Comparison of ENCODE assay signal across 29 mouse cellular contexts in genomic region chrX:75842120-75842519, GRCm38 (mm10). TPM values are rescaled to one million over a fixed set of nuclear protein-coding genes. Genes with fewer than 3 reads are reported as not detected.
A peak's percentile ranks its signal among the peaks of the same experiment; 100 is the strongest.
DNase-seq lines count a peak whose midpoint lies in the region; ATAC-seq and TF ChIP-seq lines count a peak whose summit lies in the region.
"Had no signal": no experiment of that assay in that cellular context is flagged by ENCODE, and none has a peak within 500 bp of the region (broad histone marks: within the 10 kb centered on the region; RNA-seq: fewer than 3 reads in every experiment).

No protein-coding gene starts in this region.

- intact Hi-C loops in heart, adult 2 months (cut with DNase I) = no loop called here

- H3K4me3 ChIP-seq in embryonic facial prominence, embryonic 14.5 days (ENCODE audit: low read depth, low read length) = no peak overlapping the region
- H3K4me3 ChIP-seq in embryonic facial prominence, embryonic 10.5 days = no peak overlapping the region
- H3K4me3 ChIP-seq in heart, adult 2 months = peak overlapping the region; percentile 20
- H3K4me3 ChIP-seq in layer of hippocampus, adult 2 months = peak overlapping the region; percentile 8; the same call in 1 of the 2 replicates
- H3K4me3 ChIP-seq: embryonic facial prominence, embryonic 12.5 days; embryonic facial prominence, embryonic 15.5 days; erythroblast, embryonic 14.5 days; forebrain, embryonic 10.5 days; forebrain, embryonic 12.5 days had no signal

- H3K9me3 ChIP-seq in embryonic facial prominence, embryonic 14.5 days (ENCODE audit: control insufficient read depth, low read length) = no peaks in the 10 kb centered on the region
- no peaks in the 10 kb centered on the region for H3K9me3 ChIP-seq in embryonic facial prominence, embryonic 10.5 days
- H3K9me3 ChIP-seq: embryonic facial prominence, embryonic 12.5 days; embryonic facial prominence, embryonic 15.5 days; forebrain, embryonic 10.5 days; forebrain, embryonic 12.5 days; G1E had no signal

- peak; percentile 3 for DNase-seq in embryonic facial prominence, embryonic 14.5 days (ENCODE audit: low spot score)
- no peak for DNase-seq in embryonic facial prominence, embryonic 10.5 days (ENCODE audit: low spot score)
- DNase-seq in heart, adult 2 months = no peak
- no peak for DNase-seq in heart, adult 18-20 months
- no peak for DNase-seq in layer of hippocampus, adult 2 months (ENCODE audit: low spot score in 2 of 2)
- DNase-seq in layer of hippocampus, postnatal 36 days = no peak
- DNase-seq: adrenal gland, adult 8-10 months; adrenal gland, postnatal 14 days; adrenal gland, postnatal 36 days; B cell, adult 2 months; cerebellum, adult 11 months; cerebellum, adult 18-20 months; cerebellum, adult 8-10 months; cerebellum, adult 9-11 months; cerebellum, postnatal 14 days; cerebellum, postnatal 36 days; embryo, embryonic 11 days had no signal

- no peak overlapping the region for H3K9ac ChIP-seq in embryonic facial prominence, embryonic 14.5 days (ENCODE audit: low read depth, low read length)
- H3K9ac ChIP-seq in heart, adult 2 months (ENCODE audit: low read depth, low read length) = no peak overlapping the region
- H3K9ac ChIP-seq: embryonic facial prominence, embryonic 12.5 days; embryonic facial prominence, embryonic 15.5 days; forebrain, embryonic 12.5 days had no signal

- WGBS in embryonic facial prominence, embryonic 14.5 days = 67% methylated on average over 2 of the region's 2 CpGs
- WGBS in embryonic facial prominence, embryonic 10.5 days = 70% methylated on average over 2 of the region's 2 CpGs
- 32% methylated on average over 2 of the region's 2 CpGs for WGBS in heart, adult 2 months

- no peaks in the 10 kb centered on the region for H3K4me1 ChIP-seq in embryonic facial prominence, embryonic 14.5 days (ENCODE audit: control insufficient read depth, insufficient read depth, low read length)
- no peaks in the 10 kb centered on the region for H3K4me1 ChIP-seq in embryonic facial prominence, embryonic 10.5 days
- peaks cover 4% of the 10 kb centered on the region for H3K4me1 ChIP-seq in heart, adult 2 months (ENCODE audit: control insufficient read depth, insufficient read depth, low read length)
- H3K4me1 ChIP-seq: embryonic facial prominence, embryonic 12.5 days; embryonic facial prominence, embryonic 15.5 days; forebrain, embryonic 10.5 days; forebrain, embryonic 12.5 days had no signal

- H3K27me3 ChIP-seq in embryonic facial prominence, embryonic 14.5 days (replicated peaks; ENCODE audit: control insufficient read depth, insufficient read depth, low read length) = peaks cover 7% of the 10 kb centered on the region
- H3K27me3 ChIP-seq in embryonic facial prominence, embryonic 10.5 days (replicated peaks; ENCODE audit: low read depth, poor library complexity, severe bottlenecking) = no peaks in the 10 kb centered on the region; the same call in 1 of the 2 replicates
- H3K27me3 ChIP-seq in heart, adult 2 months (ENCODE audit: control insufficient read depth, insufficient read depth, low read length) = no peaks in the 10 kb centered on the region
- H3K27me3 ChIP-seq: CH12.LX; embryonic facial prominence, embryonic 12.5 days; embryonic facial prominence, embryonic 15.5 days; forebrain, embryonic 12.5 days had no signal

- H3K36me3 ChIP-seq in embryonic facial prominence, embryonic 14.5 days (ENCODE audit: control insufficient read depth, insufficient read depth, low read length) = no peaks in the 10 kb centered on the region
- no peaks in the 10 kb centered on the region for H3K36me3 ChIP-seq in embryonic facial prominence, embryonic 10.5 days (replicated peaks)
- H3K36me3 ChIP-seq in heart, adult 2 months (ENCODE audit: control insufficient read depth, insufficient read depth, low read length) = peaks cover 8% of the 10 kb centered on the region
- H3K36me3 ChIP-seq: embryonic facial prominence, embryonic 12.5 days; embryonic facial prominence, embryonic 15.5 days; forebrain, embryonic 10.5 days; forebrain, embryonic 12.5 days; G1E had no signal

- H3K79me2 ChIP-seq in heart, adult 2 months (replicated peaks; ENCODE audit: control insufficient read depth, insufficient read depth, low read length) = no peaks in the 10 kb centered on the region

- no peak for ATAC-seq in embryonic facial prominence, embryonic 14.5 days (ENCODE audit: low read depth)
- ATAC-seq: activated CD4-positive, CD25-positive, alpha-beta regulatory T cell, adult 4 months; CD4-positive, CD25-positive, alpha-beta regulatory T cell, adult 4 months; forebrain, embryonic 14.5 days; forebrain, embryonic 16.5 days; Patski had no signal

- TF ChIP-seq EP300 in heart, adult 2 months (IDR thresholded peaks at IDR 0.05; ENCODE audit: insufficient read depth, low read depth, low read length) = no peak

- TF ChIP-seq POLR2A in heart, adult 2 months (IDR thresholded peaks at IDR 0.05; ENCODE audit: insufficient read depth, low read depth, low read length) = no peak

- TF ChIP-seq CTCF in heart, adult 2 months (IDR thresholded peaks at IDR 0.05) = peak; percentile 56
- peak; percentile 51 for TF ChIP-seq CTCF in layer of hippocampus, adult 2 months (conservative IDR thresholded peaks at IDR 0.05)

- no peak overlapping the region for H3K4me2 ChIP-seq in embryonic facial prominence, embryonic 14.5 days (ENCODE audit: low read depth, low read length)
- H3K4me2 ChIP-seq: embryonic facial prominence, embryonic 12.5 days; embryonic facial prominence, embryonic 15.5 days; forebrain, embryonic 12.5 days had no signal

- no peak overlapping the region for H3K27ac ChIP-seq in embryonic facial prominence, embryonic 14.5 days (replicated peaks; ENCODE audit: low read depth, low read length)
- H3K27ac ChIP-seq in embryonic facial prominence, embryonic 10.5 days (replicated peaks) = no peak overlapping the region
- peak overlapping the region; percentile 84 for H3K27ac ChIP-seq in heart, adult 2 months
- peak overlapping the region; percentile 46; the same call in 1 of the 2 replicates for H3K27ac ChIP-seq in layer of hippocampus, adult 2 months
- H3K27ac ChIP-seq: embryonic facial prominence, embryonic 12.5 days; forebrain, embryonic 10.5 days; forebrain, embryonic 12.5 days had no signal

RNA-seq across cellular contexts. Expression of gene Pls3, which starts 32.9 kb away (rescaled TPM):
- polyA plus RNA-seq in embryonic facial prominence, embryonic 14.5 days (2014; fragmentation: Nextera tagmentation; extraction: Ambion mirVana) = 117 and 123 TPM in 2 replicates
- polyA plus RNA-seq in embryonic facial prominence, embryonic 10.5 days (2016; fragmentation: Nextera tagmentation; extraction: Ambion mirVana) = 72.4 and 73.1 TPM in 2 replicates
- total RNA-seq in heart, adult 2 months (2021) = 10 to 100 TPM; 39.9 to 44.7 TPM
- 13.5 and 34.5 TPM in 2 replicates for polyA plus RNA-seq in heart, adult 2 months (2012; rRNA removed)
- total RNA-seq in heart, adult 18-20 months (2021) = 10 to 100 TPM; 34.8 to 45.8 TPM
- 100 to 1,000 TPM; 202 to 204 TPM for total RNA-seq in layer of hippocampus, adult 2 months (2021)
- total RNA-seq in layer of hippocampus, postnatal 36 days (2021) = 100 to 1,000 TPM; 206 to 225 TPM
- total RNA-seq: CH12.LX, G1E had no signal
- polyA plus RNA-seq: erythroblast, embryonic 14.5 days; G1E had no signal

Comparison
In these comparisons a context has a peak if more than half of its experiments do, and no peak if none do; other contexts are left out.
1. H3K27ac ChIP-seq: peak in heart, adult 2 months (single experiment) and layer of hippocampus, adult 2 months (single experiment); none in embryonic facial prominence, embryonic 14.5 days (single experiment) and embryonic facial prominence, embryonic 10.5 days (single experiment).
2. H3K4me3 ChIP-seq: peak in heart, adult 2 months (single experiment) and layer of hippocampus, adult 2 months (single experiment); none in embryonic facial prominence, embryonic 14.5 days (single experiment) and embryonic facial prominence, embryonic 10.5 days (single experiment).
3. RNA of gene Pls3, which starts 32.9 kb away (total RNA-seq): 206 to 225 TPM in layer of hippocampus, postnatal 36 days and 202 to 204 TPM in layer of hippocampus, adult 2 months; 34.8 to 45.8 TPM in heart, adult 18-20 months and 39.9 to 44.7 TPM in heart, adult 2 months; every median in the first group is over 4 times any median in the second.